Mouse (Mus musculus) myocyte (in vitro differentiated cells): ENCODE measurements around the gene Pitx1.

Source experiments
- CEBPB ChIP-seq: IDR thresholded peaks from 2 replicates; pipeline ENCODE4 v1.6.1; 2011; ENCODE audit warnings: mild to moderate bottlenecking, moderate library complexity; ENCODE audit not compliant: poor library complexity, insufficient read depth, severe bottlenecking
- MAX ChIP-seq: IDR thresholded peaks from one replicate; pipeline ENCODE4 v1.6.1; 2011; ENCODE audit warnings: low read depth, mild to moderate bottlenecking, control low read depth
- MYOD1 ChIP-seq, 3 experiments: IDR thresholded peaks; one replicate each; pipeline ENCODE4 v1.6.1; 2011; ENCODE audit warnings: control low read depth in 2 of 3, low read depth in 2 of 3, mild to moderate bottlenecking in 2 of 3, moderate library complexity in 1 of 3; ENCODE audit not compliant: insufficient read length in 2 of 3, control insufficient read depth in 1 of 3
- POLR2A ChIP-seq: IDR thresholded peaks from one replicate; pipeline ENCODE4 v1.6.1; 2011; ENCODE audit warnings: low read depth, mild to moderate bottlenecking, control low read depth, moderate library complexity; ENCODE audit not compliant: insufficient read length
- POLR2AphosphoS2 ChIP-seq: IDR thresholded peaks from one replicate; pipeline ENCODE4 v1.6.1; 2011; ENCODE audit warnings: low read depth, control low read depth; ENCODE audit not compliant: insufficient read length
- TCF12 ChIP-seq: IDR thresholded peaks from one replicate; pipeline ENCODE4 v1.6.1; 2011; ENCODE audit warnings: mild to moderate bottlenecking, control low read depth; ENCODE audit not compliant: poor library complexity, insufficient read depth, severe bottlenecking

- TF ChIP-seq TCF12 (no peak), POLR2A (no peak), POLR2AphosphoS2 (no peak), MAX (no peak), CEBPB (no peak), MYOD1 (IDR thresholded peaks at IDR 0.05; ENCODE audit: control insufficient read depth in 1 of 3, insufficient read length in 2 of 3, low read depth in 2 of 3) (no peak)
These were observed 16.2 kb upstream of the Pitx1 start for GRCm38 (mm10) chr13:55852205-55852604.
